Mouse (Mus musculus) MEL (cell line): Measurements from ENCODE around the gene Atp6v1g1.

ENCODE experiments used
- CHD2 ChIP-seq: IDR thresholded peaks from 2 replicates; pipeline ENCODE4 v1.6.1; 2011; ENCODE audit warnings: low read length, improper control_type of control experiment
- ELF1 ChIP-seq: IDR thresholded peaks from 2 replicates; pipeline ENCODE4 v1.6.1; 2014; ENCODE audit warnings: low read depth, mild to moderate bottlenecking, inconsistent platforms, low read length, improper control_type of control experiment, moderate library complexity
- EP300 ChIP-seq, 2 experiments: IDR thresholded peaks; 2 replicates each; pipeline ENCODE4 v1.6.1; 2011; ENCODE audit warnings: improper control_type of control experiment in 2 of 2, low read length in 2 of 2, low read depth in 1 of 2, mild to moderate bottlenecking in 1 of 2
- HCFC1 ChIP-seq: IDR thresholded peaks from 2 replicates; pipeline ENCODE4 v1.6.1; 2012; ENCODE audit warnings: low read depth, mild to moderate bottlenecking, inconsistent platforms, low read length, improper control_type of control experiment, moderate library complexity
- MAX ChIP-seq: IDR thresholded peaks from 2 replicates; pipeline ENCODE4 v1.6.1; 2011; ENCODE audit warnings: low read length, improper control_type of control experiment
- MAZ ChIP-seq: IDR thresholded peaks from 2 replicates; pipeline ENCODE4 v1.6.1; 2012; ENCODE audit warnings: low read depth, mild to moderate bottlenecking, inconsistent platforms, low read length, improper control_type of control experiment
- MYC ChIP-seq: IDR thresholded peaks from 2 replicates; pipeline ENCODE4 v1.6.1; 2011; ENCODE audit warnings: low read depth, mild to moderate bottlenecking, low read length, improper control_type of control experiment, moderate library complexity
- POLR2A ChIP-seq, 2 experiments: IDR thresholded peaks; 2 replicates each; pipeline ENCODE4 v1.6.1; 2011 to 2012; ENCODE audit warnings: low read length in 2 of 2, mild to moderate bottlenecking in 2 of 2, control low read depth in 1 of 2, improper control_type of control experiment in 1 of 2, low read depth in 1 of 2, moderate library complexity in 1 of 2; ENCODE audit not compliant: control insufficient read depth in 1 of 2, insufficient read depth in 1 of 2, poor library complexity in 1 of 2
- POLR2AphosphoS5 ChIP-seq: IDR thresholded peaks from 2 replicates; pipeline ENCODE4 v1.6.1; 2012; ENCODE audit warnings: low read depth, borderline replicate concordance, mild to moderate bottlenecking, inconsistent platforms, low read length, moderate library complexity, mixed read lengths
- SIN3A ChIP-seq: IDR thresholded peaks from 2 replicates; pipeline ENCODE4 v1.6.1; 2012; ENCODE audit warnings: low read length, improper control_type of control experiment, inconsistent platforms
- TCF12 ChIP-seq: IDR thresholded peaks from 2 replicates; pipeline ENCODE4 v1.6.1; 2014; ENCODE audit warnings: low read depth, mild to moderate bottlenecking, inconsistent platforms, low read length, improper control_type of control experiment, moderate library complexity
- ZC3H11A ChIP-seq: IDR thresholded peaks from 2 replicates; pipeline ENCODE4 v1.6.1; 2012; ENCODE audit warnings: low read depth, mild to moderate bottlenecking, inconsistent platforms, low read length, improper control_type of control experiment
- ZMIZ1 ChIP-seq: IDR thresholded peaks from 2 replicates; pipeline ENCODE4 v1.6.1; 2012; ENCODE audit warnings: low read depth, mild to moderate bottlenecking, inconsistent platforms, low read length, improper control_type of control experiment, moderate library complexity
- ZNF384 ChIP-seq: IDR thresholded peaks from 2 replicates; pipeline ENCODE4 v1.6.1; 2012; ENCODE audit warnings: low read depth, mild to moderate bottlenecking, inconsistent platforms, low read length, improper control_type of control experiment

DNA sequence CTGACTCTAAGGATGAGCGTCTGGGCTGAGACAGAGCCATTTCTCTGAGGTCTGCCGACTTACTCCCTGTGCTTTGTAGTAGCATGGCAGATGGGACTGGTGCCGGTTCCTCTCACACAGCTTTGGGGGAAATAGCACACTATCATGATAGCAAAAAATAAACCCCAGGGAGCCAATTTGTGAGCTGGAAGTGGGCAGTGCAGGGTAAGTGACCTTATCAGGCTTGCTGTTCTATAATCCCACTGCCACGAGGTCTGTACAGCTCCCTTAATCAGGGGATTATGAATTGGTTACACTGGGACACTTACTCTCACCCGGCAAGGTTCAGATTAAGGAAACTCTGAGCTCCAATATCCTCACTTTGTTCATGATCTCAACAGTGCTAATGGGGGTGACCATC is 43.5 kb upstream of the Atp6v1g1 start:
- TF ChIP-seq HCFC1 (no peak), EP300 (IDR thresholded peaks at IDR 0.05; ENCODE audit: low read depth in 1 of 2, low read length in 2 of 2) (no peak), MYC (no peak), TCF12 (no peak), MAX (no peak), ZC3H11A (no peak), ZNF384 (no peak), SIN3A (no peak), POLR2A (IDR thresholded peaks at IDR 0.05; ENCODE audit: control insufficient read depth in 1 of 2, insufficient read depth in 1 of 2, low read depth in 1 of 2, low read length in 2 of 2, poor library complexity in 1 of 2) (no peak), ELF1 (no peak), POLR2AphosphoS5 (no peak), CHD2 (no peak), ZMIZ1 (no peak), MAZ (no peak)
